ENCODE assay signal across 8 mouse cellular contexts in genomic region chr3:84219720-84220273, GRCm38 (mm10). TPM values are rescaled to one million over a fixed set of nuclear protein-coding genes. Genes with fewer than 3 reads are reported as not detected.
DNase-seq lines count a peak whose midpoint lies in the region; ATAC-seq and TF ChIP-seq lines count a peak whose summit lies in the region.

No protein-coding gene starts in this region.

- H3K4me1 ChIP-seq in CH12.LX (ENCODE audit: control insufficient read depth in 1 of 2, insufficient read depth in 2 of 2) = peaks cover 6 to 32% of the 10 kb centered on the region in 2 experiments
- peaks cover 67% of the 10 kb centered on the region for H3K4me1 ChIP-seq in forebrain, embryonic 13.5 days
- peaks cover 9% of the 10 kb centered on the region; the same call in 1 of the 2 replicates for H3K4me1 ChIP-seq in liver, postnatal 0 days (ENCODE audit: insufficient read depth)

- dilution Hi-C loops in CH12.LX (cut with MboI; ENCODE audit: extremely low pct_ligation_motif_present, extremely low pct_unique_long_range_greater_than_20kb, low sequenced_read_pairs) = no loop called here

- peak overlapping the region; percentile 92 for H3K4me2 ChIP-seq in CH12.LX (ENCODE audit: insufficient read depth, low read depth, poor library complexity, severe bottlenecking)
- H3K4me2 ChIP-seq in forebrain, embryonic 13.5 days = peak overlapping the region; percentile 77
- peak overlapping the region; percentile 57; the same call in 1 of the 2 replicates for H3K4me2 ChIP-seq in liver, postnatal 0 days (ENCODE audit: low read depth, low read length)

- no peak; the same call in 1 of the 2 replicates for TF ChIP-seq EP300 in CH12.LX (IDR thresholded peaks at IDR 0.05; ENCODE audit: low read length)
- no peak for TF ChIP-seq EP300 in liver, postnatal 0 days (IDR thresholded peaks at IDR 0.05; ENCODE audit: low read depth)

- peak overlapping the region; percentile 47 to 80 (median 60) for H3K4me3 ChIP-seq in CH12.LX (replicated peaks in 1 of 3; ENCODE audit: low read depth in 2 of 3, low read length in 2 of 3, poor library complexity in 1 of 3)
- H3K4me3 ChIP-seq in forebrain, embryonic 13.5 days = peak overlapping the region; percentile 54
- no peak overlapping the region for H3K4me3 ChIP-seq in liver, postnatal 0 days (ENCODE audit: low read depth, low read length)

- no peak for TF ChIP-seq CTCF in CH12.LX (conservative IDR thresholded peaks at IDR 0.05 in 1 of 2, IDR thresholded peaks at IDR 0.05 in 1 of 2; ENCODE audit: low read depth in 2 of 2, low read length in 2 of 2)
- TF ChIP-seq CTCF in liver, postnatal 0 days (IDR thresholded peaks at IDR 0.05; ENCODE audit: low read depth) = no peak

- in situ Hi-C loops in CH12.LX (cut with MboI; ENCODE audit: low pct_ligation_motif_present, low pct_unique_long_range_greater_than_20kb, low sequenced_read_pairs) = loop anchor here (5.0 kb wide), 1 partner anchor 37 kb away; no protein-coding TSS in a partner anchor

- H3K79me2 ChIP-seq in CH12.LX (replicated peaks; ENCODE audit: control insufficient read depth, extremely low read depth, insufficient read depth, poor library complexity, severe bottlenecking) = no peaks in the 10 kb centered on the region

- peak; percentile 42 for DNase-seq in cerebellum, adult 8-10 months
- DNase-seq in CH12.LX (ENCODE audit: extremely low read depth) = peak; percentile 67
- no peak for DNase-seq in liver, postnatal 0 days
- no peak for DNase-seq in layer of hippocampus, postnatal 36 days
- no peak for DNase-seq in spleen, postnatal 36 days (ENCODE audit: low spot score in 2 of 2)

- H3K27ac ChIP-seq in CH12.LX (ENCODE audit: insufficient read depth, low read depth) = peak overlapping the region; percentile 94
- H3K27ac ChIP-seq in forebrain, embryonic 13.5 days = peak overlapping the region; percentile 83
- H3K27ac ChIP-seq in liver, postnatal 0 days (ENCODE audit: low read depth) = no peak overlapping the region

- peak overlapping the region; percentile 76 for H3K9ac ChIP-seq in CH12.LX (ENCODE audit: insufficient read depth, low read depth)
- H3K9ac ChIP-seq in forebrain, embryonic 13.5 days = peak overlapping the region; percentile 70
- H3K9ac ChIP-seq in liver, postnatal 0 days (replicated peaks) = no peak overlapping the region

- no peak for TF ChIP-seq POLR2A in CH12.LX (IDR thresholded peaks at IDR 0.05; ENCODE audit: low read depth, low read length)

- peaks cover 0 to 2% of the 10 kb centered on the region in 2 experiments for H3K36me3 ChIP-seq in CH12.LX (replicated peaks in 1 of 2; ENCODE audit: control insufficient read depth in 1 of 2, insufficient read depth in 1 of 2, low read length in 1 of 2)
- peaks cover 7% of the 10 kb centered on the region; the same call in 1 of the 2 replicates for H3K36me3 ChIP-seq in forebrain, embryonic 13.5 days (ENCODE audit: poor library complexity, severe bottlenecking)
- H3K36me3 ChIP-seq in liver, postnatal 0 days (replicated peaks; ENCODE audit: insufficient read depth, low read length) = no peaks in the 10 kb centered on the region

- under 1% methylated on average over 9 of the region's 9 CpGs for WGBS in forebrain, embryonic 13.5 days
- WGBS in liver, postnatal 0 days (ENCODE audit: insufficient replicate concordance) = 21% methylated on average over 9 of the region's 9 CpGs

- ATAC-seq in cerebellum, adult (ENCODE audit: insufficient number of reproducible peaks, low FRiP score, low TSS enrichment) = no peak
- ATAC-seq in forebrain, embryonic 13.5 days = peak; percentile 54
- no peak for ATAC-seq in liver, postnatal 0 days
- no peak for ATAC-seq in erythroblast, adult 5-6 weeks (replicated peaks; ENCODE audit: low FRiP score, poor library complexity, severe bottlenecking)

- no peak for TF ChIP-seq RAD21 in CH12.LX (IDR thresholded peaks at IDR 0.05; ENCODE audit: low read depth, low read length)

- no peaks in the 10 kb centered on the region for H3K9me3 ChIP-seq in CH12.LX (replicated peaks; ENCODE audit: low read length)
- no peaks in the 10 kb centered on the region for H3K9me3 ChIP-seq in forebrain, embryonic 13.5 days (replicated peaks)
- no peaks in the 10 kb centered on the region for H3K9me3 ChIP-seq in liver, postnatal 0 days (ENCODE audit: low read length)

- no peaks in the 10 kb centered on the region for H3K27me3 ChIP-seq in CH12.LX (replicated peaks)
- H3K27me3 ChIP-seq in forebrain, embryonic 13.5 days = no peaks in the 10 kb centered on the region
- H3K27me3 ChIP-seq in liver, postnatal 0 days (ENCODE audit: insufficient read depth, low read length) = peaks cover 16% of the 10 kb centered on the region

TF ChIP-seq in CH12.LX, 34 proteins besides CTCF, POLR2A, EP300 and RAD21:
- TF ChIP-seq POLR2AphosphoS2 (IDR thresholded peaks at IDR 0.05; ENCODE audit: low read depth, low read length) (no peak), SIN3A (IDR thresholded peaks at IDR 0.05; ENCODE audit: low read length) (peak; percentile 62; the same call in 1 of the 2 replicates), JUN (IDR thresholded peaks at IDR 0.05; ENCODE audit: insufficient read depth, low read depth, low read length) (no peak), IRF4 (IDR thresholded peaks at IDR 0.05; ENCODE audit: low read depth, low read length) (0 out of 2 replicates have a peak, but pooled peaks have one; percentile 11), CHD2 (IDR thresholded peaks at IDR 0.05; ENCODE audit: low read length) (peak; percentile 52; the same call in 1 of the 2 replicates), JUND (conservative IDR thresholded peaks at IDR 0.05; ENCODE audit: low read depth, low read length) (peak; percentile 42; the same call in 1 of the 2 replicates), ZKSCAN1 (IDR thresholded peaks at IDR 0.05; ENCODE audit: borderline replicate concordance, low read depth, low read length) (no peak), USF2 (conservative IDR thresholded peaks at IDR 0.05; ENCODE audit: low read depth, low read length) (no peak), TBP (conservative IDR thresholded peaks at IDR 0.05; ENCODE audit: low read depth, low read length) (no peak), TCF12 (IDR thresholded peaks at IDR 0.05; ENCODE audit: low read depth, low read length) (no peak; the same call in 1 of the 2 replicates), MXI1 (IDR thresholded peaks at IDR 0.05; ENCODE audit: low read depth, low read length) (no peak), SMC3 (IDR thresholded peaks at IDR 0.05; ENCODE audit: low read depth, low read length) (no peak), UBTF (IDR thresholded peaks at IDR 0.05; ENCODE audit: low read depth, low read length) (no peak), GABPA (IDR thresholded peaks at IDR 0.05; ENCODE audit: insufficient replicate concordance, low read depth, low read length) (no peak), RCOR1 (conservative IDR thresholded peaks at IDR 0.05; ENCODE audit: low read depth, low read length) (no peak), MEF2A (IDR thresholded peaks at IDR 0.05; ENCODE audit: borderline replicate concordance, low read depth, low read length) (peak; percentile 12; the same call in 1 of the 2 replicates), MAZ (IDR thresholded peaks at IDR 0.05; ENCODE audit: low read depth, low read length) (peak; percentile 14; the same call in 1 of the 2 replicates), CHD1 (IDR thresholded peaks at IDR 0.05; ENCODE audit: low read depth, low read length) (0 out of 2 replicates have a peak, but pooled peaks have one; percentile 53), NELFE (IDR thresholded peaks at IDR 0.05; ENCODE audit: low read depth, low read length) (no peak; the same call in 1 of the 2 replicates), MYC (IDR thresholded peaks at IDR 0.05; ENCODE audit: low read depth, low read length) (no peak), E2F4 (IDR thresholded peaks at IDR 0.05; ENCODE audit: insufficient replicate concordance, low read depth, low read length) (no peak), HCFC1 (IDR thresholded peaks at IDR 0.05; ENCODE audit: low read depth, low read length) (peak; percentile 9; the same call in 1 of the 2 replicates), MAFK (IDR thresholded peaks at IDR 0.05; ENCODE audit: insufficient replicate concordance, low read length) (no peak), NRF1 (IDR thresholded peaks at IDR 0.05; ENCODE audit: low read depth, low read length) (no peak), BHLHE40 (IDR thresholded peaks at IDR 0.05; ENCODE audit: low read depth, low read length) (no peak), MAX (IDR thresholded peaks at IDR 0.05; ENCODE audit: low read length) (peak; percentile 44; the same call in 1 of the 2 replicates), PAX5 (IDR thresholded peaks at IDR 0.05; ENCODE audit: low read length) (no peak), ZMIZ1 (IDR thresholded peaks at IDR 0.05; ENCODE audit: low read depth, low read length) (no peak), USF1 (IDR thresholded peaks at IDR 0.05; ENCODE audit: low read depth, low read length) (no peak), KAT2A (IDR thresholded peaks at IDR 0.05; ENCODE audit: insufficient replicate concordance, low read length) (no peak), ZNF384 (IDR thresholded peaks at IDR 0.05; ENCODE audit: low read depth, low read length) (peak; percentile 94), ZC3H11A (IDR thresholded peaks at IDR 0.05; ENCODE audit: low read depth, low read length) (no peak), ETS1 (conservative IDR thresholded peaks at IDR 0.05; ENCODE audit: low read depth, low read length) (no peak), ELF1 (IDR thresholded peaks at IDR 0.05; ENCODE audit: low read depth, low read length) (0 out of 2 replicates have a peak, but pooled peaks have one; percentile 29)

RNA-seq across cellular contexts. Expression of gene Gm6525, which starts 45.9 kb away (rescaled TPM):
- total RNA-seq in CH12.LX (2012; rRNA removed) (0.17 and 0.21 TPM in 2 replicates), CH12.LX (2014; rRNA removed) (0.31 and 0.41 TPM in 2 replicates)
- polyA plus RNA-seq in CH12.LX (2012; ENCODE audit: insufficient read length, low read depth) = 0.34 and 0.71 TPM in 2 replicates
- polyA plus RNA-seq in forebrain, embryonic 13.5 days (2015; fragmentation: Nextera tagmentation; extraction: Ambion mirVana) = 3.7 and 4.1 TPM in 2 replicates
- polyA plus RNA-seq in liver, postnatal 0 days (2015; fragmentation: Nextera tagmentation; extraction: Ambion mirVana) = 0.14 and 0.21 TPM in 2 replicates
- total RNA-seq in erythroblast, adult 5-6 weeks (2015; ENCODE audit: low replicate concordance) = not detected in 2 replicates
- total RNA-seq in erythroblast, adult 5-6 weeks (2017; ENCODE audit: low replicate concordance) = not detected in 2 replicates
- total RNA-seq in layer of hippocampus, postnatal 36 days (2021) = not detected

Comparison
In these comparisons a context has a peak if more than half of its experiments do, and no peak if none do; other contexts are left out.
1. DNase-seq: peak in cerebellum, adult 8-10 months (single experiment) and CH12.LX (single experiment); none in liver, postnatal 0 days (single experiment), layer of hippocampus, postnatal 36 days (0 of 2) and spleen, postnatal 36 days (0 of 2).
2. Peak in every context shown above with its lines, with median percentiles within 50 percentile points of each other: H3K4me2 ChIP-seq.